Mouse (Mus musculus): ENCODE data around the gene A4galt.
A peak's percentile ranks its signal among the peaks of the same experiment; 100 is the strongest.

The A4galt gene

DNA sequence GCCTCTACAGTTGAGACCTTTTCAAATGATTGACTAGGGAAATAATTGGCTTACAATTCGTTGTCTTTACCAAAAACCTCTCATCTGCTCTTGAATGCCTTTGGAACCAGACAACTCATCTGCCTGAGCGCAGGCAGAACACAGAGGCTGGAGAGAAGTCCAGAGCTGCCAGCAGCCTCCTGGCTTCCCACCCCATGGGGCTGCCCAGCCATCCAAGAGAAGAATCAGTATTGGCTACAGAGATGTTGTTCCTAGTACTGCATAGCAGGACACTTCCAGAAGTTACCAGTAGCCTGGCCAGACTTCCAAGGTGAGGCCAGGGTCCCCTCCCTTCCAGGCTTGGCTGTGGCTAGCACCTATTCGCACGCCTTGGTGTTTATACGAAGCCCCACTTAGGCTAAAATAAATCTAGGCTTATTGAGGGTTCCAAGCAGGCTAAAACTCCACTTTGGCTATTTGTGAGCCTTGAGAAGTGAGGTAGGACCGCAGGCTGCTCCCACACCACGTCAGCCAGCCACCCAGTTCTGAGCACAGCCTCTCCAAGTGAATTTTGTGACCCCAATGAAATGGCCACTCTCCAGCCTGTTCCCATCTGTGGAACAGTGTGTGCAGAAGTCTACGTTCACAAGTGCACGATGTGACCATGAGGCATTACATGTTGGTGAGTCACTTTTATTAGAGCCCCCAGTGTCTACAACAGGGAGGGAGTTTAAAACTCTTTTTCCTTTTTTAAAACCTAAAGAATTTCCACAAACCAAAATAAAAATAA lies 25.3 kb downstream of the A4galt start:
- no peak for DNase-seq (ENCODE audit: low spot score in 2 of 2)

GRCm38 (mm10) chr15:83224136-83224766 lies 27.3 kb downstream of the A4galt start:
- DNase-seq (ENCODE audit: low spot score in 2 of 2) = no peak

- no peak for DNase-seq (ENCODE audit: low spot score in 2 of 2)
These were observed 28.2 kb downstream of the A4galt start for GRCm38 (mm10) chr15:83223208-83223962.

DNA sequence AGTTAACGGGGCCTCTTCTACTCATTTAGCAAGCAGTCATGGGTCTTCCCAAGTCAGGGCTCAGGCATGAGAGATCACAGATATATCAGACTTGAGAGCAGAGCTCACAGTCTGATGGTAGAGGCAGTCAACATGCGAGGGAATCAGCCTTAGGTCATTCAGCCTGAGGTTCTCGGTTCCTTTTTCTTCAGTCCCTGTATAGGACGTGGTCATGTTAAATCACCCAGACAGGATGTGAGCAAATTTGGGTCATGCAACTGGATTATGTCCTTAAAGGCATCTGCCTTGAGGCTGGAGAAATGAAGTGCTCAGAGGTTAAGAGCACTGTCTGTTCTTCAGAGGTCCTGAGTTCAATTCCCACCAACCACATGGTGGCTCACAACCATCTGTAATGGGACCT lies 29.9 kb downstream of the A4galt start:
- no peak for DNase-seq (ENCODE audit: low spot score in 2 of 2)

DNA sequence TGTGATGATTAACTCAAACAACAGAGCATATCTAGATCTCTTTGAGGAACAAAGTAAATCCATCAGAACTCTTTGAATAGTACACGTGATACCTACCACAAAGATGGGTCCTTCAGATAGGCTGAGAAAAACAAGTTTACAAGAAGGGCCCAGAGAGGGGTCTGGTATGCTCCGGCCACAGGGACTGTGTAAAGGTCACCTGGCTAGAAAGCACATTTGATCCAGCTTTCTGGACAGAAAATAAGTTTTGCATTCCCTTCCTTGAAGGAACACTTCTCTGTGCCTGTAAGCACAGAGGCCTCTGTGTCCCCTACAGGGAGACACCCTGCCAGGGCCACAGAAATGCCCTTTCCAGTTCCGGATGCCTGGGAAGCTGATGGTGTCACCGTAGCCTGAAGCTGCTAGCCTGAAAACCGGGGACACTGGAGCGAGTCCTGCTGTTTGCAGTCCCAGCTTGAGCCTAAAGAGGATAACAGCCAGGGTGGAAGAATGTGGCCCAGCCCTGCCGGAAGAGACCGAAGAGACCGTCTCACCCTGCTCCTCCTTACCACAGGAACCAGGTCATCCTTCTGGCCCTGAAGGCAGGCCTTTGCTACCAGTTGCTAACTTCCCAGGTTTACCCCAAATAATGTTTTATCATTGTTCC lies 31.1 kb downstream of the A4galt start:
- DNase-seq (ENCODE audit: low spot score in 2 of 2) = no peak

DNA sequence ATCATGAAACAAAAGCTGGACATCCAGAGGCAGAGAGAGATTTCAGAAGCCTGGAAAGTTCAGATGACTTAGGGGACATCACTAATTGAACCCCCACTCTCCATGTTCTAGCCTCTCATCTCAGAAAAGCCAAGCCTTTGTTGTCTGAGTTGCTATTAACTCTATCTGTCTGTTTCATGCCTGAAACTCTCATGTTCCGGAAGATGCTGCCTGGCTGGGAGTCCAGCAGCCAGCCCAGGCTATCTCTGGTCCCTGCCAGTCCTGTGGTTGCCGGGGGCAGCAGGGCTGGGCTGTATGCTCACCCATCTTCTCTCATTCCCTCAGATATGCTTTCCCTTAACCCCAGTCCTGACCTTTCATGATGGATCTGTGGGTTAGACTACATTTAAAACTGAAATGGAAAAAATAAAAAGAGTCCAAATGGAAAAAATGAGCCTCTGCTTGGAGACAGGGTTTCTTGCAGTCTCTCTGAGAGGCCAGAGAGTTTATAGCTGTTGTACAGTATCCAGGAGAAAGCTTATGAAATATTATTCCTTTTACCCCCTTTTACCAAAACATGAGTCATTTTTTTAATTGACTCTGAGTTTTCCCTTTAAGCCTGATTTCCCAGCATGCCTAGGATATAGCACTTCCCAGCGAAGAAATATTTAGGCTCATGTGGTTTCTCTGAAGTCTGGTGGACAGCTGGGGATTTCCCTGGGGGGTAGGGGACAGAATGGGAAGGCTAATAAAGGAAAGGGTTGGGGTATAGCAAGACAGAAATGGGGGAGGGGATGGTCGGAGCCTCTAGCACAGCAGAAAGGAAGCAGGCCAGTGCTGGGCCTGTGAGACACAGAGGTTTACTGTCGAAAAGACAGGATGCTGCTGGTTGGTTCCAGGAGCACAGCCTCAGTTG lies 36.0 kb downstream of the A4galt start:
- DNase-seq (ENCODE audit: low spot score in 2 of 2) = no peak

GRCm38 (mm10) chr15:83210229-83210628 lies 41.3 kb downstream of the A4galt start:
- DNase-seq (ENCODE audit: low spot score in 2 of 2) = peak in 1 of 2 experiments; percentile 11

DNA sequence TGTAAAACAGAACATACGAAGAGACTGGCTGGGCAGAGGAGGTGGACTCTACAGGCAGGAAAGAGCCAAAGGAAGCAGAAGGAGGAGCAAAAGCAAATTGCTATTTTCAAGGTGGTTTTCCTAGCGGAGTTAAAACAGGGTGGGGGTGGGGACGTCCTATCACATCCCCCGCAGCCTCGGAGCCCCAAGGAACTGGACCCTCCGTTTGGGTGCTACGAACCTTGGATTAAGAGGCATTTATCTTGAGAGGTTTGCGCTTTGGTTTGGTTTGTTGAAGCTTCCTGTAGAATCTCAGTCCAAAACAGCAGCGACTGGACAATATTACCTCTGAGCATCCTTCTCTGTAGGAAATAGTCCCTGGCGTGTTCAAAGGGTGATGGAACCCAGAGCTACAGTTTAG lies 41.9 kb downstream of the A4galt start:
- DNase-seq (ENCODE audit: low spot score in 2 of 2) = no peak

DNA sequence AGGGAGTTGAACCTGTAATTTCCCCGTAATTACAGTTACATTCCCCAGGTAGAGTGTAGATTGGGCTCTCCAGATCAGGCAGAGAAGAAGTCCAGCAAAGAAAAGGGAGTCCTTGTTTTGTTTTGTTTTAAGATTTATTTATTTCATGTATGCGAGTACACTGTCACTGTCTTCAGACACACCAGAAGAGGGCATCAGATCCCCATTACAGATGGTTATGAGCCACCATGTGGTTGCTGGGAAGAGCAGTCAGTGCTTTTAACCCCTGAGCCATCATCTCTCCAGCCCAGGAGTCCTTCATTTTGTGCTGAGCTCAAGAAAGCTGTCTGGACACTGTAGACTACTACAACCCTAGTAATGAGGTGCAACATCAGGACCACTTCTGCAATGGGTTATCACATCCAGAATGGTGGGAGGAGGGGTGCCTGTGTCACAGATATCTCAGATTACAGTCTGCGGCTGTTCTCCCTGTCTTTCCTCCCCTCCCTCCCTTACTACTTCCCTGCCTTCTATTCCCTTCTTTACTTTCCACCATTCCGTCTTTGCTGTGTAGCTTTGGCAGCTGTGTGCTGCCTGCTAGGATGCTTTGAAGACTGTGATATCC lies 42.4 kb downstream of the A4galt start:
- DNase-seq (ENCODE audit: low spot score in 2 of 2) = no peak

- DNase-seq (ENCODE audit: low spot score in 2 of 2) = peak; percentile 9 to 64
These were observed 46.7 kb downstream of the A4galt start for GRCm38 (mm10) chr15:83204731-83205451.

- DNase-seq (ENCODE audit: low spot score in 2 of 2) = no peak
These were observed 49.2 kb downstream of the A4galt start for GRCm38 (mm10) chr15:83202412-83202811.

- no peak for DNase-seq (ENCODE audit: low spot score in 2 of 2)
These were observed 58.2 kb downstream of the A4galt start for GRCm38 (mm10) chr15:83193413-83193812.

GRCm38 (mm10) chr15:83182351-83182750 lies 69.2 kb downstream of the A4galt start:
- DNase-seq (ENCODE audit: low spot score in 2 of 2) = no peak

- no peak for DNase-seq (ENCODE audit: low spot score in 2 of 2)
These were observed 69.7 kb downstream of the A4galt start for GRCm38 (mm10) chr15:83181800-83182330.

- DNase-seq (ENCODE audit: low spot score in 2 of 2) = no peak
These were observed 71.6 kb downstream of the A4galt start for GRCm38 (mm10) chr15:83180004-83180403.

All from thymus, postnatal 10 days (tissue).